15 mouse cellular contexts compared by ENCODE assay signal in genomic region chr5:113102455-113102854, GRCm38 (mm10). TPM values are rescaled to one million over a fixed set of nuclear protein-coding genes. Genes with fewer than 3 reads are reported as not detected.
A peak's percentile ranks its signal among the peaks of the same experiment; 100 is the strongest.
DNase-seq lines count a peak whose midpoint lies in the region; ATAC-seq and TF ChIP-seq lines count a peak whose summit lies in the region.
"Had no signal": no experiment of that assay in that cellular context is flagged by ENCODE, and none has a peak within 500 bp of the region (broad histone marks: within the 10 kb centered on the region; RNA-seq: fewer than 3 reads in every experiment).

No protein-coding gene starts in this region.

- H3K27me3 ChIP-seq in kidney, postnatal 0 days (ENCODE audit: insufficient read depth, low read length) = no peaks in the 10 kb centered on the region
- H3K27me3 ChIP-seq in embryonic facial prominence, embryonic 10.5 days (replicated peaks; ENCODE audit: low read depth, poor library complexity, severe bottlenecking) = no peaks in the 10 kb centered on the region
- no peaks in the 10 kb centered on the region for H3K27me3 ChIP-seq in midbrain, embryonic 14.5 days (ENCODE audit: control insufficient read depth, insufficient read depth, low read length)
- H3K27me3 ChIP-seq in thymus, adult 2 months (ENCODE audit: control insufficient read depth, insufficient read depth, low read length) = no peaks in the 10 kb centered on the region
- H3K27me3 ChIP-seq: lung, embryonic 15.5 days had no signal

- H3K9me3 ChIP-seq in kidney, postnatal 0 days (replicated peaks; ENCODE audit: low read length) = no peaks in the 10 kb centered on the region
- no peaks in the 10 kb centered on the region for H3K9me3 ChIP-seq in embryonic facial prominence, embryonic 10.5 days
- no peaks in the 10 kb centered on the region for H3K9me3 ChIP-seq in midbrain, embryonic 14.5 days (ENCODE audit: control insufficient read depth, low read length)
- H3K9me3 ChIP-seq: lung, embryonic 15.5 days had no signal

- peak; percentile 14; the same call in 1 of the 2 replicates for ATAC-seq in kidney, postnatal 0 days (replicated peaks; ENCODE audit: low FRiP score, low read depth)
- ATAC-seq in midbrain, embryonic 14.5 days (ENCODE audit: low FRiP score, low TSS enrichment) = no peak
- no peak for ATAC-seq in erythroid progenitor cell, adult 5-6 weeks (replicated peaks; ENCODE audit: low FRiP score, poor library complexity, severe bottlenecking)

- no peak overlapping the region for H3K27ac ChIP-seq in kidney, postnatal 0 days
- H3K27ac ChIP-seq in embryonic facial prominence, embryonic 10.5 days (replicated peaks) = peak overlapping the region; percentile 26; the same call in 1 of the 2 replicates
- 0 out of 2 replicates have a peak overlapping the region, but pooled peaks have one; percentile 1 for H3K27ac ChIP-seq in midbrain, embryonic 14.5 days (replicated peaks; ENCODE audit: low read depth, low read length)
- H3K27ac ChIP-seq in thymus, adult 2 months (ENCODE audit: control insufficient read depth, insufficient read depth, low read length) = no peak overlapping the region
- H3K27ac ChIP-seq: lung, embryonic 15.5 days had no signal

- H3K4me2 ChIP-seq in kidney, postnatal 0 days (ENCODE audit: low read length) = no peak overlapping the region
- no peak overlapping the region for H3K4me2 ChIP-seq in midbrain, embryonic 14.5 days (ENCODE audit: low read length)
- H3K4me2 ChIP-seq: lung, embryonic 15.5 days had no signal

- DNase-seq in kidney, postnatal 0 days (ENCODE audit: low spot score) = no peak
- DNase-seq in kidney, adult 9 months = no peak
- DNase-seq in adrenal gland, postnatal 10 days = peak; percentile 76
- no peak for DNase-seq in embryonic facial prominence, embryonic 10.5 days (ENCODE audit: low spot score)
- DNase-seq in midbrain, embryonic 14.5 days = peak; percentile 53
- no peak for DNase-seq in thymus, adult 2 months
- DNase-seq: cerebellum, adult 11 months; kidney, adult 8-10 months; thymus, postnatal 25 days had no signal

- H3K9ac ChIP-seq in kidney, postnatal 0 days (ENCODE audit: low read depth, low read length) = no peak overlapping the region
- no peak overlapping the region for H3K9ac ChIP-seq in midbrain, embryonic 14.5 days (replicated peaks; ENCODE audit: low read length)
- H3K9ac ChIP-seq: lung, embryonic 15.5 days had no signal

- TF ChIP-seq POLR2A in thymus, adult 2 months (IDR thresholded peaks at IDR 0.05; ENCODE audit: control insufficient read depth, extremely low read depth, insufficient read depth, low read length, poor library complexity) = no peak

- 42% methylated on average over 7 of the region's 7 CpGs for WGBS in kidney, postnatal 0 days
- 65% methylated on average over 7 of the region's 7 CpGs for WGBS in embryonic facial prominence, embryonic 10.5 days
- WGBS in midbrain, embryonic 14.5 days = 17% methylated on average over 7 of the region's 7 CpGs
- WGBS in thymus, adult 2 months = 95% methylated on average over 7 of the region's 7 CpGs

- no peak for TF ChIP-seq CTCF in kidney, postnatal 0 days (IDR thresholded peaks at IDR 0.05; ENCODE audit: low read depth)
- TF ChIP-seq CTCF in thymus, adult 2 months (IDR thresholded peaks at IDR 0.05; ENCODE audit: borderline replicate concordance, control insufficient read depth, extremely low read depth, insufficient read depth, low read length, poor library complexity) = no peak

- 0 out of 2 replicates have a peak, but pooled peaks cover 2% of the 10 kb centered on the region for H3K36me3 ChIP-seq in kidney, postnatal 0 days (ENCODE audit: insufficient read depth, low read length)
- 0 out of 2 replicates have a peak, but pooled peaks cover 1% of the 10 kb centered on the region for H3K36me3 ChIP-seq in embryonic facial prominence, embryonic 10.5 days (replicated peaks)
- H3K36me3 ChIP-seq in midbrain, embryonic 14.5 days (ENCODE audit: control insufficient read depth, insufficient read depth, low read length) = no peaks in the 10 kb centered on the region
- no peaks in the 10 kb centered on the region for H3K36me3 ChIP-seq in thymus, adult 2 months (ENCODE audit: control insufficient read depth, insufficient read depth, low read length)

- no peak overlapping the region for H3K4me3 ChIP-seq in kidney, postnatal 0 days (replicated peaks; ENCODE audit: low read depth, low read length)
- H3K4me3 ChIP-seq in embryonic facial prominence, embryonic 10.5 days = no peak overlapping the region
- H3K4me3 ChIP-seq in midbrain, embryonic 14.5 days (replicated peaks; ENCODE audit: low read depth, low read length) = no peak overlapping the region
- H3K4me3 ChIP-seq in thymus, adult 2 months (ENCODE audit: control insufficient read depth, insufficient read depth, low read length) = no peak overlapping the region
- H3K4me3 ChIP-seq: lung, embryonic 15.5 days had no signal

- H3K4me1 ChIP-seq in kidney, postnatal 0 days (replicated peaks; ENCODE audit: insufficient read depth, low read length) = no peaks in the 10 kb centered on the region
- peaks cover 27% of the 10 kb centered on the region for H3K4me1 ChIP-seq in embryonic facial prominence, embryonic 10.5 days
- peaks cover 9% of the 10 kb centered on the region for H3K4me1 ChIP-seq in midbrain, embryonic 14.5 days (ENCODE audit: control insufficient read depth, insufficient read depth, low read length)
- no peaks in the 10 kb centered on the region for H3K4me1 ChIP-seq in thymus, adult 2 months (replicated peaks; ENCODE audit: control insufficient read depth, insufficient read depth, low read length)

RNA-seq across cellular contexts. Expression of gene Crybb3, which starts 21.1 kb away (rescaled TPM):
- polyA plus RNA-seq in kidney, postnatal 0 days (2015; fragmentation: Nextera tagmentation; extraction: Ambion mirVana) = 0.71 and 1.1 TPM in 2 replicates
- 1 to 10 TPM; 1.1 to 1.5 TPM for total RNA-seq in adrenal gland, postnatal 10 days (2021)
- polyA plus RNA-seq in embryonic facial prominence, embryonic 10.5 days (2016; fragmentation: Nextera tagmentation; extraction: Ambion mirVana) = 0.97 and 1.0 TPM in 2 replicates
- 0.70 and 0.77 TPM in 2 replicates for polyA plus RNA-seq in midbrain, embryonic 14.5 days (2014; fragmentation: Nextera tagmentation; extraction: Ambion mirVana)
- 2.3 and 4.8 TPM in 2 replicates for polyA plus RNA-seq in thymus, adult 2 months (2012; rRNA removed)
- not detected in 2 replicates for total RNA-seq in erythroid progenitor cell, adult 5-6 weeks (2015; ENCODE audit: low replicate concordance)
- total RNA-seq in erythroid progenitor cell, adult 5-6 weeks (2017; ENCODE audit: low replicate concordance) = not detected in 2 replicates

RNA-seq across cellular contexts. Expression of gene Crybb2, which starts 32.5 kb away (rescaled TPM):
- polyA plus RNA-seq in kidney, postnatal 0 days (2015; fragmentation: Nextera tagmentation; extraction: Ambion mirVana) = not detected in 2 replicates
- total RNA-seq in adrenal gland, postnatal 10 days (2021) = not detected
- polyA plus RNA-seq in embryonic facial prominence, embryonic 10.5 days (2016; fragmentation: Nextera tagmentation; extraction: Ambion mirVana) = not detected in 2 replicates
- polyA plus RNA-seq in midbrain, embryonic 14.5 days (2014; fragmentation: Nextera tagmentation; extraction: Ambion mirVana) = not detected in 2 replicates
- 0.20 TPM in 1 of 2 replicates, not detected in the other for polyA plus RNA-seq in thymus, adult 2 months (2012; rRNA removed)
- total RNA-seq in erythroid progenitor cell, adult 5-6 weeks (2015; ENCODE audit: low replicate concordance) = not detected in 2 replicates
- total RNA-seq in erythroid progenitor cell, adult 5-6 weeks (2017; ENCODE audit: low replicate concordance) = 1.3 TPM in 1 of 2 replicates, not detected in the other
- total RNA-seq: layer of hippocampus, postnatal 25 days had no signal
- polyA plus RNA-seq: embryonic facial prominence, embryonic 11.5 days; heart, embryonic 16.5 days; limb, embryonic 14.5 days; lung, embryonic 15.5 days had no signal

Comparison
In these comparisons a context has a peak if more than half of its experiments do, and no peak if none do; other contexts are left out.
1. DNase-seq: peak in adrenal gland, postnatal 10 days (single experiment) and midbrain, embryonic 14.5 days (single experiment); none in kidney, postnatal 0 days (single experiment), kidney, adult 9 months (single experiment), embryonic facial prominence, embryonic 10.5 days (single experiment) and thymus, adult 2 months (single experiment).
2. H3K27ac ChIP-seq: peak in embryonic facial prominence, embryonic 10.5 days (single experiment) and midbrain, embryonic 14.5 days (single experiment); none in kidney, postnatal 0 days (single experiment) and thymus, adult 2 months (single experiment).